Mouse (Mus musculus) monocyte, adult 5-6 weeks (primary cell): ENCODE results near the gene Jtb. TPM values are rescaled to one million over a fixed set of nuclear protein-coding genes. Genes with fewer than 3 reads are reported as not detected.

ENCODE experiments used
- ATAC-seq: fragments of 153-309, 156-312 bp; replicated peaks from 2 replicates; pipeline ENCODE4 v1.8.0; 2017; ENCODE audit warnings: mild to moderate bottlenecking; ENCODE audit not compliant: low TSS enrichment, insufficient number of reproducible peaks, severe bottlenecking, poor library complexity, low FRiP score
- total RNA-seq: library from RNA; stranded (forward); fragments of 200-1000, 200-491, 200-594 nt; gene quantifications from 3 replicates; pipeline ENCODE4 v1.2.3, GENCODE M21; 2017

The Jtb gene
- total RNA-seq, 1 experiment from 2014 or later = 97.8 TPM

DNA sequence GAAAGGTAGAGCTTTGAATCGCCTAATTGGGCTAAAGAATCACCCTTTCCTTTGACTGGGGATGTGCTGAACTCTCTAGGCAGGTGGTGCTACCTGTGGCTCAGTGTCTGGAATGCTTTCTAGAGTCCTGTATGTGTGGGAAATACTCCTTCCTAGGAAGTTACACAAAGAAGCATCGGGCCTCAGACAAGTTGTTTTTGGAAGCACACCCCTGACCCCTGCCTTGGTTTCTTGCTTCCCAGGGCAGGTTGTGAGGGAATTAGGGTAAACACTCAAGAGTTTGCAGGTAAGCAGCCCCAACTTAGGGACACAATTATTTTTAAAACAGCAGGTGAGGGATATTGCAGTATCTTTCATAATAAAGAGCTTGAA lies 23.8 kb downstream of the Jtb start:
- no peak for ATAC-seq

DNA sequence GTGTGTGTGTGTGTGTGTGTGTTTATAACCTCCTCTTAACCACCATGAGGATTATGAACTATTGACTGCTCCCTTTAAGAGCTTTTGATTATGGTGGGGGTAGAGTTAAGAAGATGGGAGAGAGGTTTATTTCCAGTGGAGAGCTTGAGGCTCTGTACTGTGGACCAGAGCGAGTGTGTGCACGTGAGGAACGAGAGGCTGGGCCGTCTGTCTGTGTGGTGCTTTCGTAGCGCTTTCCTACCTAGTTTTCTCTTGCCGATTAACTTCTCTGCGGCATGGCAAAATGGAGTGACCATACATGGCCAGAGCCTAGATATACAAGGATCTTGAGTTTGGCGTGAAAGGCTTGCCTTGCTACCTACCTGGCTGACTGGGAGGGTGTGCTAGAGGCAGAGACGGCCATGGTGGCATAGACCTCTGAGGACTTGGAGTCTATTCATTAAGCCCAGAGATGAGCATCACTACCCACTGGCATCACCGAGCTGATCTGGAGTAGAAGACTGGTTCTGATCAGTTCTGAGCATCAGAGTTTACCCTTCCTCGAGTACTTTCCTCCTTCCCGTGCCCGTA lies 24.5 kb downstream of the Jtb start:
- ATAC-seq = no peak

DNA sequence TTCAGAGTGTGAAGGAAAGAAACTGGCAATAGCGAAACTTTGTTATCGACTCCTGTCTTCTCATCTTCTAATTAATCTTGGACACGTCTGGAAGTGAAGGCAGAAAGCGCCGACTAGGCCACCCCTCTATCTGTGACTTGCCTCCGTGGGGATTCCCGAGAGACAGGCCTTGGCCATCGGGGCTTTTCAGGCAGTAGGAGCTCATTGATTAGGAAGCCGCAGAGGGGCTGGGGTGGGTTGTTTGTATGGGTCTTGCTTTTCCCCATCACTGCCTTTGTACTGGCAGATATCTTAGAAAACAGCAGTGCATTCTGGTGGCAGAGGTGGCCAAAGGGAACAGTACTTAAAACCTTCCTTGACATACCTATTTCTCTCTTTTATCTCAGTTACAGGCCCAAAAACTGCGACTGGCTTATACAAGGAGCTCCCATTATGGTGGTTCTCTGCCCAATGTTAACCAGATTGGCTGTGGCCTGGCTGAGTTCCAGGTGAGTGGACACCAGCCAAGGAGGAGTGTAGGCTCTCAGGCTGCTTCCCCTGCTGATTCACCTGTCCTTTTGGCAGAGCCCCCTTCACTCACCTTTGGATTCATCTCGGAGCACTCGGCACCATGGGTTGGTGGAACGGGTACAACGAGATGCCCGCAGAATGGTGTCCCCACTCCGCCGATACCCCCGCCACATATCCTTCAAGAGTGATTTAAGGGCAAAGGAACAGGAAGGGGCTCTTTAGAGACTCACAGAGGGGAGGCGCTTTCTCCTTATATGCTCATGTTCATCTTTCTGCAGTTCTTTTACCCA lies 25.5 kb downstream of the Jtb start:
- ATAC-seq = no peak

DNA sequence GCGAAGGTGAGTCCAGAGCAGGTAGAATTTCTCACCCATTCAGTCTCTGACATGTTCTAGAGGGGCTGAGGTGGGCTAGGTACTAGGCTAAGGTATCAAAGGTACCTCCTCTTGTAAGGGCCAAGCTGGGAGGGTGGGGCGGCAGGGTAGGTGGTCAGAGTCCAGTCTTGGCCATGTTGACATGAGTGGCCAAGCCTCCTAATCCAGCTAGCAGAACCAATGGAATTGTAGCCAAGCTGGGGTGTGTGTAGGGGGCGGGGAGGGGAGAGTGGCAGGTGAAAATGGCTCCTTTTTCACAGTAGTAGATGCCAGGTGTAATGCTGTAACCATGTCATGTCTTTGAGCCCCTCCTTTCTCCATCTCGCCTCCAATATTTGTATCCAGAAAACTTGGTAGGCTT lies 27.1 kb downstream of the Jtb start:
- no peak for ATAC-seq

DNA sequence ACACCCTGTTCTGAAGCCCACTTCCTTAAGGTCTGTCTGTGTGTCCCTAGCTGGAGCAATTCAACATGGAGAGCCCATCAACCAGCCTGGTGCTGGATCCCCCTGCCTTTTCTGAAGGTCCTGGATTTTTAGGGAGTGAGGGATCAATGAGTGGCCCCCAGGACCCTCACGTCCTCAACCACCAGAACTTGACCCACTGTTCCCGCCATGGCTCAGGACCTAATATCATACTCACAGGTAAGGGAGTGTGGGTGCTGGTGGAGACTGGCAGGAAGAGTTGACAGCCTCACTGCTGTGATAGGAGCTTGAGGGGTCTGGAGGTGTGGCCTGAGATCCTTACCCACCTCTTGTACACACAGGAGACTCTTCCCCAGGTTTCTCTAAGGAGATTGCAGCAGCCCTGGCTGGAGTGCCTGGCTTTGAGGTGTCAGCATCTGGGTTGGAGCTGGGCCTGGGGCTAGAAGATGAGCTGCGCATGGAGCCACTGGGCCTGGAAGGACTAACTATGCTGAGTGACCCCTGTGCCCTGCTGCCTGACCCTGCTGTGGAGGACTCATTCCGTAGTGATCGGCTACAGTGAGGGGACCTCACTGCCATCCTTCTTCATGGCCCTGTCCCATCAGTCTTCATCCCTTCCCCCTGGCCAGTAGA lies 31.8 kb downstream of the Jtb start:
- ATAC-seq = no peak

DNA sequence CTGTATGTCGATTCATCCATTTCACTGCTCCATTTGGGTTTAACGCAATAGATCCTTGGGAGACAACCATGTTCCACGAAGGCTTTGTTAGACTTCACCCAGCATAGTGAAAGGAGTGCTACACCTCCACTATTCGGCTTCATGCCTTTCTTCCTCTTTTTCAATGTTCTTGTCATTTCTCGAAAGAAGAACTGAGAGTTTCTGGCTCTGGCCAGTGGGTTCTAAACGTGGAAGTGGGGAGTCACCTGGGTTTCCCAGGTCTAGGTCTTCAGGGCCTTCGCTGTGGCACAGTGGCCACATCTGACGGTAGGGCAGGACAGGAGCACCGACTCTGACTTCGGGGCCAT lies 33.3 kb downstream of the Jtb start:
- ATAC-seq = no peak; the same call in 1 of the 2 replicates

DNA sequence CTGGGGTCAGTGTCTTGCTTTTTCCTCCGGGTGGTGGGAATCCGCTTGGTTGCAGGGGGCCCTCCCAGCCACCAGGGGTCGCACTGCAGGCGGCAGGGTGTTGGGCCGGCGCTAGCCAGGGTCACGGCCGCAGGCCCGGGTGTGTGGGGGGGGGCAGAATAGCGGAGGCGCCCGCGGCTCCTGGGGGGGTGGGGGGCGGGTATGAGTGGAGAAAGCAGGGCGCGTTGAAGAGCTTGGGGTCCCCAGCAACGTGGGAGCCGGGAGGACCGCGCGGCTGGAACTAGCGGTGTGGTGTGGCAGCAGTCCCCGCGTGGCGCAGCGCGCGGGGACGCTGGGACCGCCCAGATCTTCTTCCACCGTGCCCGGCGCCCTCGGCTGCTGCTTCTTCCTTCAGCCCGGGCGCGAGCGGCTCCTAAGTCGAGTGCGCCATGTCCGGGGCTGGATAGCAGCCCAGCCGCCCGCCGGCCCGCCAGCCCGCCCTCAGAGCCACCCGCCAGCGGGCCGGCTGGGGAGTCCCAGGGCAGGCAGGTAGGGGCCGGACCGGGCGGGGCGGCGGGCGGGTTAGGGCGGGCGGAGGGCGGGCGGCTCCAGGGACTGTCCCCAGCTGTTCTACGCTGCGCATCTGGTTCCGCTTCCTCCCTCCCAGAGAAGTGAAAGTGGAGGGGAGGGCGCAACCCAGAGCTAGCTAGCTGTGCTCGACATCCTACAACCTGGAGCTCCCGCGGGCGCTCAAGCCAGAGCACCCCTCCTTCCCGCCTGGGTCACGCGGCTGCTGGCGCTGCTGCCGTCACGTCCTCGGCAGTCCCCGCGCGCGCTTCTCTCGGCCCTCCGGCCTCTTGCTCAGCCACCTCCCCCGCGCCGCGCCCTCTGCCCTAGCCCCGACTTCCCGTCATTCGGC lies 33.9 kb downstream of the Jtb start, which contains the start of gene Dennd4b:
TSS of gene Dennd4b (plus strand) at position 152 of the 898 bp plus-strand sequence.
- ATAC-seq = peak; percentile 73

DNA sequence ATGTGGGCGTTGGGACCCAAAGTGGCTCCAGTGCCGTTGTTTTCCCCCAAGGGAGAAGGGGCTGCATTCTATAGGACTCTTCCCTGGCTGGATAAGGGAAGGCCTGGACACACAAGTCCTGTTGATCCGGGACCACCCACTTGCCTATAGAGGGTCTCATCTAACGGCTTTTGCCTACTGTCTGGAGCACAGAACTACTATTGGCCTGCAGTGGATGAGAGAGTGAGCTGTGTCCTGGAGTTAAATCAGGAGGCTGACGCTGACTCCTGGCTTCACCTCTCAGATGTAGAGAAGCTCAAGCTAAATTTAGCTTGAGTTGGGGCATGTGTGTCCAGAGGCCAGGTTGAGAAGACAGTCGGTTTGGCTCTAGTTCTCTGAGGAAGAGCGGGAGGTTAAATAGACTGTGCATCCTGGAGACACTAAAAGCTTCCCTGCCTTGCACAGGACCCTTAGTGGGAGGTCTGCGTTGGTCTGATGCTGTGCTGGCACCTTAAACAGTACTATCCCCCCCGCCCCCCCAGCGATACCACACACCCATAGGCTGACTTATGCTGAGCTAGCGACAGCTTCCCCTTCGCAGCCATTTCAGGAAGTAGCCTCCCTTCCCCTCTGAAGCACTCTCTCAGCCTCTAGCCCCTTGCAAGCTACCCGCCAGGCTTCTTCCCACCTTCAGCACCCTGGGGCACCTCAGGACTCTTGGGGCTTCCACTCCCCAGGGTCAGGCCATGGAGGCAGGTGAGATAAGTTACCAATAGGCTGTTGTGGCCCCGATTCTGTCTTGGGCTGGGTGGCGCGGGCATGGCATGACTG lies 34.7 kb downstream of the Jtb start:
- peak; percentile 41 for ATAC-seq

DNA sequence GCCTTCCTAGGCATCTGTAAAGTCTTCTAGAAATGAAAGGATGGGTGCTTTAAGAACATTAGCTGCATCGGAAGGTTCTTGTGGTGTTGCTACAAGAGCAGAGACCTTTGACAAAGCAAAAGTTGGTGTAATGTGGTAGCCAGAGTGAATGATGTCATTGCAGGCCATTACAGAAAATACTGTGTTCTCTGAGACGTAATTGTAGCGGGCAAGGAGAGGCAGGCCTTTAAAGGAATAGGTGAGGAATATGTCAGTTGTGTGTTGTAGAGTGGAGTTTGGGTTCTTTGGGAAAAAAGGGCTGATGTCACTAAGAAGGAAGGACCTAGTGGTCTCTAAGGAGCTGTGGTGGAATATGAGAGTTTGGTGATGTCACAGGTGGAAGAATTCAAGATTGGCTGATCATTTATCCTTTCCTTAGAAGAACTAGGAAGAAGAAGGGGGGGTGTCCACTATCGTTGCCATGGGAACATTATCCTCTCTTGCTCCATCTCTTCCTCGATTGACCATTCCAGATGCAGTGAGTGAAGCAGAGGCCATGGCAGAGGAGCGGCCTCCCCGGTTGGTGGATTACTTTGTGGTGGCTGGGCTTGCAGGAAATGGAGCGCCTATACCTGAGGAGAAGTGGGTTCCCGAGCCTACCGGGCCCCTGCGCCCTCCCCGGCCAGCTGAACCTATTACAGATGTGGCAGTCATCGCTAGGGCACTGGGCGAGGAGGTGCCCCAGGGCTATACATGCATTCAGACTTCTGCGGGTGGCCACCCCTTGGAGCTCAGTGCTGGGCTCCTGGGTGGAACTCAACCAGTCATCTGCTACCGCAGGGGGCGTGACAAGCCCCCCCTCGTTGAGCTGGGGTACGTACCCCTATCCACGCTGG lies 35.7 kb downstream of the Jtb start:
- no peak for ATAC-seq

DNA sequence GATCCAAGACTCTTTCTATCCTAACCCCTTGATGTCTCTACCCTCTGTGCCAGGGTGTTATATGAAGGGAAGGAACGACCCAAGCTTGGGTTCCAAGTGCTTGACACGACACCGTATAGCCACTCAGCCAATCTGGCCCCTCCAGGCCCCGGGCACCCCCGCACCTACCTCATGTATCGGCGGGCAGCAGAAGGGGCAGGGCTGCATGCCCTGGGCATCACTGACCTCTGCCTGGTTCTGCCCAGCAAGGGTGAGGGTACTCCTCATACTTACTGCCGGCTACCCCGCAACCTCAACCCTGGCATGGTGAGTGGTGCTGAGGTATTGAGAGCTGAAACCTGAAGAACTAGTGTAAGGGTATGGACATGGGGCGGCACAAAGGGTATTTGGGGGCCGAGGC lies 36.8 kb downstream of the Jtb start:
- ATAC-seq = no peak

DNA sequence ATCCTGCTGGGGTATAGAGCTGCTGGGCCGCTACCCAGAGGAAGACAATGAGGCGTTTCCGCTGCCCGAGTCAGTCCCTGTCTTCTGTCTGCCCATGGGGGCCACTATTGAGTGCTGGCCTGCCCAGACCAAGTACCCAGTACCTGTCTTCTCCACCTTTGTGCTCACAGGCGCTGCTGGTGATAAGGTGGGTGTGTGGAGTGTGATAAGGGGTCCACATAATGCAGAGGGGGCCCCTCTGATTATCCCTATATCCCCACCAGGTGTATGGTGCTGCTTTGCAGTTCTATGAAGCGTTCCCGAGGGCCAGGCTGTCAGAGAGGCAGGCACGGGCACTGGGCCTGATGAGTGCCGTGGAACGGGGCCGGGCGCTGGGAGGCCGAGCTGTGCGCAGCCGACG lies 37.6 kb downstream of the Jtb start:
- no peak for ATAC-seq

DNA sequence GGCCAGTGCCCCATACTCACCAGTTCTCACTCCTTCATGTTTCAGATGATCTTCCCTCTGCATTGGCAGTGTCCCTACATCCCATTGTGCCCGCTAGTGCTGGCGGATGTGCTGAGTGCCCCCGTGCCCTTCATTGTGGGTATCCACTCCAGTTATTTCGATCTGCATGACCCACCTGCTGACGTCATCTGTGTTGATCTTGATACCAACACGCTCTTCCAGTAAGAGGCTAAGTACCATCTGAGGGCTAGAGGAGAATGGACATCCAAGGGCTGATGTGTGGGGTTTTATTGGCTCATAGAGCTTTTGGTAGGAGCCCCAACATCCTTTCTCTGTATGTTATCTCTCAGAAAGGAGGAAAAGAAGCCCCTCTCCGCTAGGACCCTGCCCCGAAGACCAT lies 39.4 kb downstream of the Jtb start:
- ATAC-seq = no peak

DNA sequence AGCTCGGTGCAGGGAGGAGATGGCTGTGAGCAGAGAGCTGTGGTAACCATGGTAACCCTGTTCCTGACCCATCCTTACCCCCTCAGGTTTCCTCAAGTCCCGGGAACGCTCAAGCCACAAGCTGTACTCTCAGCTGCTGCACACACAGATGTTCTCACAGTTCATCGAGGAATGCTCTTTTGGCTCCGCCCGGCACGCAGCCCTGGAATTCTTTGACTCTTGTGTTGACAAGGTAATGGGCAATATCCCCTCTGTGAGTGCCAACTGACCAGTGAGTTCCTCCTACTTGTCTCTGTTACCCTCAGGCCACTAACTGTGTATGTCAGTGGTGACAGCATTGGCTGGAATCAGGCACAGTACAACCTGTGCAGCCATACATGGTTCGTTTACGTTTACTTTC lies 40.8 kb downstream of the Jtb start:
- no peak for ATAC-seq

DNA sequence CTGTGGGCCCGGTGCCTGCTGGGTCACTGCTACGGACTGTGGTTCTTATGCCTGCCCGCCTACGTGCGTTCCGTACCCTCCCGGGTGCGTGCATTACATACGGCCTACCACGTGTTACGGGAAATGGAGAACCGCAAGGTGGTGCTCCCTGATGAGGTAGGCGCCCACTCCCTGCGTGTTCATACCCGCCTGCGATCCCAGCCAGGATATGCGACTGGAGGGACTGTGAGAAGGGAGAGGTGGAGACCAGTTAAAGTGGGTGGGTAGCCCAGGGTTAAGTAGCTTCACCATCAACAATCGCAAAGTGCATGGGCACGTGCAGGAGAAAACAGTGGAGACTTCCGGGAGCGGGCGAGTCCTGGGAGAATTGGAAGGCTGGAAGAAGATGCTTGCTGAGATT lies 42.5 kb downstream of the Jtb start:
- no peak for ATAC-seq

DNA sequence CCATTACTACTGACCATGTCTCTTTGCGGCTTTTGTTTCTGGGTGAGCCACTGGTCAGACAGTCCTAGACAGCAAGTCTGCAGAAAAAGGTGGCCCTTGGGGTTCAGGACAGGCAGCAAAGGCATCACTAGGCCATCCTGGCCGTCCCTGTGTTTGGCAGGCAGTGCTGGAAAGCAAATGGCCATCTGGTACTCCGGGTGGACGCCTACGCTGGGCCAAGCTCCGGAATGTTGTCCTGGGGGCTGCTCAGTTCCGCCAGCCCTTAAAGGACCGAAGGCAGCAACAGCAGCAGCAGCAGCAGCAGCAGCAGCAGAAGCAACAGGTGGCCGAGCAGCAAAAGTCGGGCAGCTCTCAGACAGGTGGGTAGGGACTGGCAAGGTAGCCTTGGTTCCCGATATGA lies 43.9 kb downstream of the Jtb start:
- ATAC-seq = no peak

DNA sequence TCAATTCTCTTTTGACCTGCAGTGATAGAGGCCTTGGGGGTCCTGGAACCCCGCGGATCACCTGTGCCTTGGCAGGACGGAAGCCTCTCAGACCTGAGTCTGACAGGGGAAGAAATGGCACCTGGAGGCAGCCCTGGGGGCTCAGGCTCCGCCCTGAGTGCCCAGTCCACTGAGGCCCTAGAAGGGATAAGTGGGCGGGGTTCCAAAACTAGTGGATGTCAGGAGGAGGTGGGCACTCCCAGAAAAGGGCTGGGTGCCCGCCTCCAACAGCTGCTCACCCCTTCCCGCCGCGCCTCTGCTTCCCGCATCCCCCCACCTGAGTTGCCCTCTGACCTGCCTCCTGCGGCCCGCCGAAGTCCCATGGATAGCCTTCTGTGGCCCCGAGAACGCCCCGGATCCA lies 45.5 kb downstream of the Jtb start:
- no peak for ATAC-seq

DNA sequence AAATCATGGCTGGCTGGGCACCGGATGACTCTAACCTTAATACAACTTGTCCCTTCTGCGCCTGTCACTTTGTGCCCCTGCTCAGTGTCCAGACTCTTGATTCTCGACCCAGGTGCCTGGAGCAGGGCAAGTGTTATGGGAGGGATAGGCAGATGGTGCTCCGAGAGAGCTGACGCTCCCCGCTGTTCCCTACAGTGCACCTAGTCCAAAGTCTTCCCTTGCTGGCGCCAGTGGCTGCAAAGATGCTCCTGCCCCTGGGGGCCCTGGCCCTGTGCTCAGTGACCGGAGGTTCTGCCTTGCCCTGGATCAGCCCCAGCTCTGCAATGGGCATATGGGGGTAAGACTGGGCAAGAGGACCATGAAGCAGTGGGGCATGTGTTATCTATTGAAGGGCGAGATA lies 46.4 kb downstream of the Jtb start:
- no peak for ATAC-seq

DNA sequence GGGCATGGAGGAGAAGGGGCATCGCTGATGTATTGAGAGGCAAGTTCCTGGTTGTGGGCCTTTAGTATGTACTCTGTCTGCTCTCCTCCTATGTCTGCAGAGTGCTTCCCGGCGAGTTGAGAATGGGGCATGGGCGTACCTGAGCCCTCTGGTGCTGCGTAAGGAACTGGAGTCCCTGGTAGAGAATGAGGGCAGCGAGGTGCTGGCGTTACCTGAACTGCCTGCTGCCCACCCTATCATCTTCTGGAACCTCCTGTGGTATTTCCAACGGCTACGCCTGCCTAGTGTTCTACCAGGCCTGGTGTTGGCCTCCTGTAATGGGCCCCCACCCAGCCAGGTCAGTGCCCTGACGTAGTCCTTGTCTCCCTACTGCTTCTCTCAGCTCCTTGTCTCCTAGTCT lies 46.8 kb downstream of the Jtb start:
- no peak for ATAC-seq
